Mouse (Mus musculus) MEL (cell line): ENCODE results near the gene Dpep3.

Experiments used
- CHD2 ChIP-seq: IDR thresholded peaks from 2 replicates; pipeline ENCODE4 v1.6.1; 2011; ENCODE audit warnings: low read length, improper control_type of control experiment
- CTCF ChIP-seq, 3 experiments: IDR thresholded peaks in 2 of 3; conservative IDR thresholded peaks in 1 of 3; 2 replicates each; pipeline ENCODE4 v1.5.1; 2011 to 2012; ENCODE audit warnings: low read length in 3 of 3, low read depth in 2 of 3, mild to moderate bottlenecking in 2 of 3, improper control_type of control experiment in 1 of 3, inconsistent platforms in 1 of 3, mixed read lengths in 1 of 3, moderate library complexity in 1 of 3; ENCODE audit not compliant: control insufficient read depth in 1 of 3, insufficient read depth in 1 of 3, poor library complexity in 1 of 3, severe bottlenecking in 1 of 3
- ETS1 ChIP-seq: IDR thresholded peaks from 2 replicates; pipeline ENCODE4 v1.6.1; 2012; ENCODE audit warnings: low read depth, mild to moderate bottlenecking, inconsistent platforms, low read length, improper control_type of control experiment, moderate library complexity
- KAT2A ChIP-seq: conservative IDR thresholded peaks from 2 replicates; pipeline ENCODE4 v1.6.1; 2012; ENCODE audit warnings: low read depth, low read length, improper control_type of control experiment, inconsistent platforms
- POLR2A ChIP-seq, 2 experiments: IDR thresholded peaks; 2 replicates each; pipeline ENCODE4 v1.6.1; 2011 to 2012; ENCODE audit warnings: low read length in 2 of 2, mild to moderate bottlenecking in 2 of 2, control low read depth in 1 of 2, improper control_type of control experiment in 1 of 2, low read depth in 1 of 2, moderate library complexity in 1 of 2; ENCODE audit not compliant: control insufficient read depth in 1 of 2, insufficient read depth in 1 of 2, poor library complexity in 1 of 2
- POLR2AphosphoS2 ChIP-seq: IDR thresholded peaks from 2 replicates; pipeline ENCODE4 v1.6.1; 2011; ENCODE audit warnings: low read length, improper control_type of control experiment
- SMC3 ChIP-seq: IDR thresholded peaks from 2 replicates; pipeline ENCODE4 v1.6.1; 2011; ENCODE audit warnings: low read depth, low read length, improper control_type of control experiment

DNA sequence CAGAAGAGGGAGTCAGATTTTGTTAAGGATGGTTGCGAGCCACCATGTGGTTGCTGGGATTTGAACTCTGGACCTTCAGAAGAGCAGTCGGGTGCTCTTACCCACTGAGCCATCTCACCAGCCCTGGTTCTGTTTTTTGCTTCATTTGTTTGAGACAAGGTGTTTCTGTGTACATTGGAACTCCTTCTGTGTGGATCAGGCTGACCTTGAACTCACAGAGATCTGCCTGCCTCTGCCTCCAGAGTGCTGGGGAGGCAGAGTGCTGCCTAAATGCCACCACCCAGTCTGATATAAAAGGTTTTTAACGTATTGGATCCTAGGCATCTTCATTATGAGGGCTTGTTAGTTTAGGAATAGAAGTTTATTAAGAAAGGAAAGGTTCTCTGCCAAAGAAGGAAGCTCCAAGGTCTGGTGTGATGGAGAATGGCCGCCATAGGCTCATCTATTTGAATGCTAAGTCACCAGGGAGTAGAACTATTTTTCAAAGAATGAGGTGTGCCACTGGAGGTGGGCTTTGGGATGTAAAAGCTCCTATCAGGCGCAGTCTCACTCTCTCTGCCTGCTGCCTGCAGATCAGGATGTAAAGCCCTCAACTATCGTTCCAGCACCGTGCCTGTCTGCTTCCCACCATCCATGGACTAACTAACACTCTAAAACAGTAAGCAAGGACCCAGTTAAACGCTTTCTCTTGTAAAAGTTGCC, 8.1 kb downstream of the Dpep3 start:
- no peak for TF ChIP-seq CTCF (IDR thresholded peaks at IDR 0.05 in 2 of 3, conservative IDR thresholded peaks at IDR 0.05 in 1 of 3; ENCODE audit: control insufficient read depth in 1 of 3, insufficient read depth in 1 of 3, low read depth in 2 of 3, low read length in 3 of 3, poor library complexity in 1 of 3, severe bottlenecking in 1 of 3)
- TF ChIP-seq POLR2AphosphoS2: no peak
- TF ChIP-seq KAT2A: no peak
- no peak for TF ChIP-seq CHD2
- TF ChIP-seq SMC3: no peak
- TF ChIP-seq ETS1: no peak
- no peak for TF ChIP-seq POLR2A (IDR thresholded peaks at IDR 0.05; ENCODE audit: control insufficient read depth in 1 of 2, insufficient read depth in 1 of 2, low read depth in 1 of 2, low read length in 2 of 2, poor library complexity in 1 of 2)
